Mouse (Mus musculus): ENCODE measurements around the gene Brd2. TPM values are rescaled to one million over a fixed set of nuclear protein-coding genes. Genes with fewer than 3 reads are reported as not detected.

The Brd2 gene
- polyA plus RNA-seq, 1 experiment from 2014 or later: 40.1 TPM

- Histone ChIP-seq H3K9me3 (replicated peaks) (no peaks in the 10 kb centered on the region), H3K4me2 (no peak overlapping the region), H3K4me3 (replicated peaks) (no peak overlapping the region), H3K36me3 (replicated peaks) (peaks cover 65% of the 10 kb centered on the region), H3K27me3 (no peaks in the 10 kb centered on the region), H3K27ac (replicated peaks) (0 out of 2 replicates have a peak overlapping the region, but pooled peaks have one; percentile 24), H3K9ac (no peak overlapping the region), H3K4me1 (replicated peaks) (peaks cover 7% of the 10 kb centered on the region)
- no peak for ATAC-seq (ENCODE audit: insufficient read depth)
- WGBS (ENCODE audit: insufficient replicate concordance): 81% methylated on average over 8 of the region's 8 CpGs
These were observed 12.1 kb downstream of the Brd2 start for GRCm38 (mm10) chr17:34110309-34110708.

- WGBS (ENCODE audit: insufficient replicate concordance): 69% methylated on average over 3 of the region's 3 CpGs
- H3K9me3 ChIP-seq (replicated peaks): no peaks in the 10 kb centered on the region
- no peak overlapping the region for H3K4me2 ChIP-seq
- H3K36me3 ChIP-seq (replicated peaks): peaks cover 60% of the 10 kb centered on the region
- H3K27ac ChIP-seq (replicated peaks): 0 out of 2 replicates have a peak overlapping the region, but pooled peaks have one; percentile 24
- no peak for ATAC-seq (ENCODE audit: insufficient read depth)
- H3K4me3 ChIP-seq (replicated peaks): no peak overlapping the region
- no peaks in the 10 kb centered on the region for H3K27me3 ChIP-seq
- H3K4me1 ChIP-seq (replicated peaks): peaks cover 2% of the 10 kb centered on the region
- H3K9ac ChIP-seq: no peak overlapping the region
These were observed 12.6 kb downstream of the Brd2 start for GRCm38 (mm10) chr17:34109806-34110195.

- Histone ChIP-seq H3K4me2 (no peak overlapping the region), H3K9me3 (replicated peaks) (no peaks in the 10 kb centered on the region), H3K27ac (replicated peaks) (0 out of 2 replicates have a peak overlapping the region, but pooled peaks have one; percentile 24), H3K4me3 (replicated peaks) (no peak overlapping the region), H3K4me1 (replicated peaks) (no peaks in the 10 kb centered on the region), H3K36me3 (replicated peaks) (peaks cover 54% of the 10 kb centered on the region), H3K27me3 (no peaks in the 10 kb centered on the region), H3K9ac (no peak overlapping the region)
- 70% methylated on average over 14 of the region's 14 CpGs for WGBS (ENCODE audit: insufficient replicate concordance)
- no peak for ATAC-seq (ENCODE audit: insufficient read depth)
These were observed 13.2 kb downstream of the Brd2 start for GRCm38 (mm10) chr17:34109038-34109805.

DNA sequence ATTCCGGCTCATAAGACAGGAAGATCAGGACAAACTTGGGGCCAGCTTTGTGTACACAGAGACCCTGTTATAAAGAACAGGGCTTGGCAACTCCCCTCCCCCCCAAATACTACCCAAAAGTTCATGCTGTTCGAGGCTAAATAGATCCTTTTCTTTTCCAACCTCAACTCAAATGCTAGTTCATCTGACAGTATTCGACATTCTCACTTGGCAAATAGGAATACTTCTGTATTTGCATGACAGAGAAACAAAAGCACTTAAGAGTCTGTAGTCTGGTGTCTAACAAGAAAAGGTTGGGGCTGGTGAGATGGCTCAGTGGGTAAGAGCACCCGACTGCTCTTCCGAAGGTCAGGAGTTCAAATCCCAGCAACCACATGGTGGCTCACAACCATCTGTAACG lies 14.0 kb downstream of the Brd2 start:
- ATAC-seq (ENCODE audit: insufficient read depth): no peak
- no peaks in the 10 kb centered on the region for H3K9me3 ChIP-seq (replicated peaks)
- peaks cover 46% of the 10 kb centered on the region for H3K36me3 ChIP-seq (replicated peaks)
- H3K4me1 ChIP-seq (replicated peaks): no peaks in the 10 kb centered on the region
- no peak overlapping the region for H3K27ac ChIP-seq (replicated peaks)
- WGBS (ENCODE audit: insufficient replicate concordance): 80% methylated on average over 6 of the region's 6 CpGs
- H3K27me3 ChIP-seq: no peaks in the 10 kb centered on the region
- H3K9ac ChIP-seq: no peak overlapping the region
- H3K4me3 ChIP-seq (replicated peaks): no peak overlapping the region
- H3K4me2 ChIP-seq: no peak overlapping the region

GRCm38 (mm10) chr17:34107109-34107867 lies 15.1 kb downstream of the Brd2 start:
- 77% methylated on average over 7 of the region's 7 CpGs for WGBS (ENCODE audit: insufficient replicate concordance)
- Histone ChIP-seq H3K4me3 (replicated peaks) (no peak overlapping the region), H3K27ac (replicated peaks) (no peak overlapping the region), H3K36me3 (replicated peaks) (peaks cover 35% of the 10 kb centered on the region), H3K4me1 (replicated peaks) (no peaks in the 10 kb centered on the region), H3K9ac (no peak overlapping the region), H3K4me2 (no peak overlapping the region), H3K9me3 (replicated peaks) (no peaks in the 10 kb centered on the region), H3K27me3 (no peaks in the 10 kb centered on the region)
- ATAC-seq (ENCODE audit: insufficient read depth): no peak

DNA sequence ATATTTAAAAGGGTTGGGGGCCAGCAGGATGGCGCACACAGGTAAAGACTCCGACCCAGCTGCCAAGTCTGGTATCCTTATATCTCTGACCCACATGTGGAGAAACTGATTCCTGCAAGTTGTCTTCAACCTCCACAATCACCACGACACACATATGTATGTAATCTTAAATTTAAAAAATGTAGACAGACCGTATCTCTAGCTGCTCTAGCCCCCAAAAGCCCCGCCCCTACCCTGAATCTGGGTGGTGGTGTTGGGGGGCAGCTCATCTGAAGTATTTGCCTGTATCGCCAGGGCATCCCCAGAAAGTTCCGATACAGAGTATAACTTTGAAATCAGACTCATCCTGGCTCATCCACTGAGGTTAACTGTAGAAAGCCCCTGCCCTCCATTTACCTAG lies 15.9 kb downstream of the Brd2 start:
- H3K9ac ChIP-seq: no peak overlapping the region
- no peak overlapping the region for H3K27ac ChIP-seq (replicated peaks)
- no peaks in the 10 kb centered on the region for H3K9me3 ChIP-seq (replicated peaks)
- WGBS (ENCODE audit: insufficient replicate concordance): 66% methylated on average over 7 of the region's 7 CpGs
- no peak overlapping the region for H3K4me2 ChIP-seq
- H3K36me3 ChIP-seq (replicated peaks): peaks cover 27% of the 10 kb centered on the region
- peaks cover 2% of the 10 kb centered on the region; the same call in 1 of the 2 replicates for H3K4me1 ChIP-seq (replicated peaks)
- H3K27me3 ChIP-seq: no peaks in the 10 kb centered on the region
- ATAC-seq (ENCODE audit: insufficient read depth): no peak
- H3K4me3 ChIP-seq (replicated peaks): no peak overlapping the region

- H3K4me3 ChIP-seq (replicated peaks): no peak overlapping the region
- no peaks in the 10 kb centered on the region for H3K9me3 ChIP-seq (replicated peaks)
- no peak for ATAC-seq (ENCODE audit: insufficient read depth)
- no peak overlapping the region for H3K4me2 ChIP-seq
- peaks cover 3% of the 10 kb centered on the region; the same call in 1 of the 2 replicates for H3K27me3 ChIP-seq
- H3K9ac ChIP-seq: no peak overlapping the region
- peaks cover 2% of the 10 kb centered on the region; the same call in 1 of the 2 replicates for H3K4me1 ChIP-seq (replicated peaks)
- 76% methylated on average over 9 of the region's 9 CpGs for WGBS (ENCODE audit: insufficient replicate concordance)
- H3K27ac ChIP-seq (replicated peaks): no peak overlapping the region
- H3K36me3 ChIP-seq (replicated peaks): peaks cover 10% of the 10 kb centered on the region
These were observed 17.6 kb downstream of the Brd2 start for GRCm38 (mm10) chr17:34104804-34105203.

GRCm38 (mm10) chr17:34102831-34103230 lies 19.6 kb downstream of the Brd2 start:
- Histone ChIP-seq H3K27ac (replicated peaks) (no peak overlapping the region), H3K4me3 (replicated peaks) (no peak overlapping the region), H3K9ac (no peak overlapping the region), H3K27me3 (peaks cover 3% of the 10 kb centered on the region; the same call in 1 of the 2 replicates), H3K4me1 (replicated peaks) (peaks cover 7% of the 10 kb centered on the region), H3K4me2 (no peak overlapping the region), H3K36me3 (replicated peaks) (no peaks in the 10 kb centered on the region), H3K9me3 (replicated peaks) (no peaks in the 10 kb centered on the region)
- 52% methylated on average over 6 of the region's 6 CpGs for WGBS (ENCODE audit: insufficient replicate concordance)
- no peak for ATAC-seq (ENCODE audit: insufficient read depth)

- H3K27me3 ChIP-seq: peaks cover 3% of the 10 kb centered on the region; the same call in 1 of the 2 replicates
- peak; percentile 80 for ATAC-seq (ENCODE audit: insufficient read depth)
- no peak overlapping the region for H3K27ac ChIP-seq (replicated peaks)
- H3K9ac ChIP-seq: no peak overlapping the region
- H3K4me2 ChIP-seq: peak overlapping the region; percentile 62
- H3K4me3 ChIP-seq (replicated peaks): peak overlapping the region; percentile 39
- H3K9me3 ChIP-seq (replicated peaks): no peaks in the 10 kb centered on the region
- no peaks in the 10 kb centered on the region for H3K36me3 ChIP-seq (replicated peaks)
- WGBS (ENCODE audit: insufficient replicate concordance): 2% methylated on average over 12 of the region's 12 CpGs
- H3K4me1 ChIP-seq (replicated peaks): peaks cover 7% of the 10 kb centered on the region
These were observed 20.8 kb downstream of the Brd2 start for GRCm38 (mm10) chr17:34101604-34102032.

DNA sequence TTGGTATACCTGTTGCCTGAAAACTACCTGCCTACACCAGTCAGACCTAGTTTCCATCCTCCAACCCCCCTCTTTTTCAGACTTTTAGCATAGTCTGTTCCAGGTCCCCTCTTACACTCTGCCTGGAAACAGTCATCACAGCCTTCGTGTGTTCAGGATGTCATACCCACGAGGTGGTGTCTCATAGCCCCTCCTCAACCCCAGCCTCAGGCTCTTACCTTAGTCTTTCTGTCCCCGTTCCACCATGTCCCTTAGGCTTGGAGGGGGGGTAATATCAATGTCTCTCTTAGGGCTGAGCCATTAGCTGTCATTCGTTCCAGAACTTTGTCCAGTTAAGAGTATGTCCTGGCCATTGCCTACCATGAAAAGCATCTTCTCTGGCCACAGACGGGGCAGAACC lies 21.2 kb downstream of the Brd2 start:
- Histone ChIP-seq H3K27me3 (peaks cover 3% of the 10 kb centered on the region; the same call in 1 of the 2 replicates), H3K4me2 (0 out of 2 replicates have a peak overlapping the region, but pooled peaks have one; percentile 62), H3K27ac (replicated peaks) (no peak overlapping the region), H3K4me3 (replicated peaks) (no peak overlapping the region), H3K36me3 (replicated peaks) (no peaks in the 10 kb centered on the region), H3K9ac (no peak overlapping the region), H3K4me1 (replicated peaks) (peaks cover 7% of the 10 kb centered on the region), H3K9me3 (replicated peaks) (no peaks in the 10 kb centered on the region)
- 19% methylated on average over 5 of the region's 5 CpGs for WGBS (ENCODE audit: insufficient replicate concordance)
- no peak for ATAC-seq (ENCODE audit: insufficient read depth)

GRCm38 (mm10) chr17:34099531-34099930 lies 22.9 kb downstream of the Brd2 start:
- Histone ChIP-seq H3K27ac (replicated peaks) (no peak overlapping the region), H3K4me3 (replicated peaks) (no peak overlapping the region), H3K36me3 (replicated peaks) (no peaks in the 10 kb centered on the region), H3K4me2 (no peak overlapping the region), H3K9me3 (replicated peaks) (no peaks in the 10 kb centered on the region), H3K4me1 (replicated peaks) (peaks cover 7% of the 10 kb centered on the region), H3K9ac (no peak overlapping the region), H3K27me3 (peaks cover 3% of the 10 kb centered on the region; the same call in 1 of the 2 replicates)
- 69% methylated on average over 5 of the region's 5 CpGs for WGBS (ENCODE audit: insufficient replicate concordance)
- no peak for ATAC-seq (ENCODE audit: insufficient read depth)

Data from liver, embryonic 15.5 days (tissue).